Mouse (Mus musculus) duodenum, adult 2 months (tissue): ENCODE measurements around the gene Zfp867. TPM values are rescaled to one million over a fixed set of nuclear protein-coding genes. Genes with fewer than 3 reads are reported as not detected.

ENCODE experiments used
- polyA plus RNA-seq: library from polyadenylated mRNA; depleted of rRNA; stranded (reverse); fragments of >200 nt; gene quantifications from 2 replicates; pipeline ENCODE4 v1.2.3, GENCODE M21; 2012; ENCODE audit warnings: low replicate concordance; rRNA removed

The Zfp867 gene
- polyA plus RNA-seq, result 0.04 TPM in 1 of 2 replicates, not detected in the other

GRCm38 (mm10) chr11:59472326-59472677 is at the start of gene Zfp867:
Gene Zfp867 (minus strand): TSS chr11:59472474.

GRCm38 (mm10) chr11:59451086-59451485 is 21.2 kb downstream of the Zfp867 start, which contains the start of gene Snap47:
Gene Snap47 (minus strand): TSS chr11:59451186.

GRCm38 (mm10) chr11:59449741-59450229 is 22.5 kb downstream of the Zfp867 start, which contains the start of gene Jmjd4:
Gene Jmjd4 (plus strand): TSS chr11:59450045.

Other genes starting within 250 kb of the Zfp867 start
- gene Arf1, start 244.2 kb downstream of the Zfp867 start, polyA plus RNA-seq, result 533 and 842 TPM in 2 replicates
- gene Wnt3a, start 181.7 kb downstream of the Zfp867 start, polyA plus RNA-seq, result not detected in 2 replicates
- gene Wnt9a, start 165.5 kb downstream of the Zfp867 start, polyA plus RNA-seq, result 1.3 and 1.6 TPM in 2 replicates
- not detected in 2 replicates for gene Prss38, start 96.8 kb downstream of the Zfp867 start, polyA plus RNA-seq
- 1.6 and 2.4 TPM in 2 replicates for gene Jmjd4, start 22.4 kb downstream of the Zfp867 start, polyA plus RNA-seq
- gene Snap47, start 21.3 kb downstream of the Zfp867 start, polyA plus RNA-seq, result 11.9 and 12.5 TPM in 2 replicates
- gene Zkscan17, start 54.3 kb upstream of the Zfp867 start, polyA plus RNA-seq, result 3.0 and 5.9 TPM in 2 replicates
- 0.06 and 0.09 TPM in 2 replicates for gene Nlrp3, start 69.1 kb upstream of the Zfp867 start, polyA plus RNA-seq
- gene Olfr222, start 103.8 kb upstream of the Zfp867 start, polyA plus RNA-seq, result not detected in 2 replicates
- gene Olfr223, start 120.8 kb upstream of the Zfp867 start, polyA plus RNA-seq, result not detected in 2 replicates
- 56.8 and 63.8 TPM in 2 replicates for gene Mprip, start 188.8 kb upstream of the Zfp867 start, polyA plus RNA-seq